Mouse (Mus musculus) brain, adult 10 weeks (tissue): ENCODE data around the gene Gm3373. TPM values are rescaled to one million over a fixed set of nuclear protein-coding genes. Genes with fewer than 3 reads are reported as not detected.

Experiments
- polyA plus RNA-seq: library from polyadenylated mRNA; stranded (reverse); fragments of 350-450 nt; fragmentation: Illumina TruSeq; extraction: RNeasy Lipid Tissue Mini Kit (QIAGEN cat#74804); gene quantifications from one replicate; pipeline ENCODE4 v1.2.3, GENCODE M21; 2015; ENCODE audit warnings: low read depth, low replicate concordance

The Gm3373 gene
- 0.62 TPM for polyA plus RNA-seq

DNA sequence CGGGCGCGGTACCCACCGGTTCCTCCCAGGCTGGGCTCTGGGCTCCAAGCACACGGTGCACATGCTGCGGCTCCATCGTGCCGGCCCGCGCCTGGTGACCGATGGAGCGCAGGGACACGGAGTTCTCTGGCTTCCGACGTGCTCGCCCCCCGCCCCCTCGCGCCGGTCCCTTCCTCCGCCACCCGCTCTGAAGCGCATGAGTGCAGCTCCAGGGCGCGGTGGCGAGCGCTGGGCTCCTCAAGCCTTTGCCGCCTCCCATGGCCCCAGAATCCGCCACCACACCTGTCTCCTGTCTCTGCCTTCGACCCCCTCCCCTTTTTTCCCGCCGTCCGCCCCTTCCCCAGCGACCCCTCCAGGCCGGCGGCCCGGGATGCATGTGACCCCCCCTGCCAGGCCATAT is at the start of gene Gm3373:
Gene Gm3373, minus strand, starts transcription at position 101 of the 400 bp plus-strand sequence.

GRCm38 (mm10) chr14:5687357-5687756 is 54.0 kb downstream of the Gm3373 start, which contains the start of gene Gm9603:
Gene Gm9603, minus strand, starts transcription at chr14:5687457.

Other genes with a start within 250 kb of the Gm3373 start
- gene Gm3488, start 239.9 kb downstream of the Gm3373 start, polyA plus RNA-seq: 3.3 TPM
- not detected for gene Gm3532, start 203.1 kb downstream of the Gm3373 start, polyA plus RNA-seq
- gene Gm8265, start 108.5 kb downstream of the Gm3373 start, polyA plus RNA-seq: not detected
- not detected for gene Gm9603, start 54.1 kb downstream of the Gm3373 start, polyA plus RNA-seq
- 2.7 TPM for gene Gm3383, start 66.4 kb upstream of the Gm3373 start, polyA plus RNA-seq
- not detected for gene Gm3424, start 88.8 kb upstream of the Gm3373 start, polyA plus RNA-seq
- gene Gm8237, start 138.8 kb upstream of the Gm3373 start, polyA plus RNA-seq: 0.58 TPM
- gene Gm3248, start 220.2 kb upstream of the Gm3373 start, polyA plus RNA-seq: 1.2 TPM
- gene Gm3453, start 237.6 kb upstream of the Gm3373 start, polyA plus RNA-seq: not detected